Mouse (Mus musculus) spleen, adult 2 months (tissue): ENCODE data around the gene Gm49337. TPM values are rescaled to one million over a fixed set of nuclear protein-coding genes. Genes with fewer than 3 reads are reported as not detected.

Experiments
- DNase-seq, 2 experiments: peaks; one replicate each; pipeline versions ENCODE4 v3.0.0 to v3.0.0-alpha.2; 2012 to 2021; ENCODE audit warnings: low spot score in 2 of 2, low read depth in 1 of 2
- H3K27ac ChIP-seq: fragments of 200-500 bp; 2 replicates; pipeline ENCODE4 v1.5.1; 2012; ENCODE audit warnings: low read length, inconsistent platforms; ENCODE audit not compliant: insufficient read depth
- H3K27me3 ChIP-seq: fragments of 200-500 bp; 2 replicates; pipeline ENCODE4 v1.6.1; 2012; ENCODE audit warnings: mild to moderate bottlenecking, moderate library complexity, low read length, inconsistent platforms; ENCODE audit not compliant: control insufficient read depth, insufficient read depth
- H3K36me3 ChIP-seq: fragments of 200-500 bp; 2 replicates; pipeline ENCODE4 v1.6.1; 2012; ENCODE audit warnings: mild to moderate bottlenecking, low read length, inconsistent platforms; ENCODE audit not compliant: control insufficient read depth, insufficient read depth
- H3K4me1 ChIP-seq: fragments of 200-500 bp; 2 replicates; pipeline ENCODE4 v1.6.1; 2011; ENCODE audit warnings: inconsistent platforms; ENCODE audit not compliant: control insufficient read depth, insufficient read depth, insufficient read length
- H3K4me3 ChIP-seq: fragments of 200-500 bp; 2 replicates; pipeline ENCODE4 v1.5.1; 2011; ENCODE audit warnings: mild to moderate bottlenecking, inconsistent platforms; ENCODE audit not compliant: insufficient read depth, insufficient read length; ENCODE audit errors: extremely low read depth
- CTCF ChIP-seq: fragments of 200-500 bp; IDR thresholded peaks from 2 replicates; pipeline ENCODE4 v1.5.1; 2011; ENCODE audit warnings: mild to moderate bottlenecking, inconsistent platforms; ENCODE audit not compliant: insufficient read depth, insufficient read length, insufficient replicate concordance; ENCODE audit errors: extremely low read depth
- POLR2A ChIP-seq: fragments of 200-500 bp; IDR thresholded peaks from 2 replicates; pipeline ENCODE4 v1.6.1; 2011; ENCODE audit warnings: low read depth, low read length, inconsistent platforms
- WGBS: fragments of 180-500 bp; shearing (Covaris S2); methylation state at CpG from one replicate; pipeline ENCODE4 v1.1.7; 2018; 5-methylcytosine and 5-hydroxymethylcytosine counted together
- polyA plus RNA-seq: library from polyadenylated mRNA; depleted of rRNA; stranded (reverse); fragments of >200 nt; gene quantifications from 2 replicates; pipeline ENCODE4 v1.2.3, GENCODE M21; 2012

Gene Gm49337
- polyA plus RNA-seq, 1 experiment: not detected

GRCm38 (mm10) chr4:116268220-116268619, 95.0 kb downstream of the Gm49337 start:
- Histone ChIP-seq H3K36me3 (no peaks in the 10 kb centered on the region), H3K27ac (no peak overlapping the region), H3K27me3 (no peaks in the 10 kb centered on the region), H3K4me3 (no peak overlapping the region), H3K4me1 (no peaks in the 10 kb centered on the region)
- DNase-seq: no peak
- 90% methylated on average over 6 of the region's 6 CpGs for WGBS
- TF ChIP-seq CTCF: no peak
- no peak for TF ChIP-seq POLR2A

DNA sequence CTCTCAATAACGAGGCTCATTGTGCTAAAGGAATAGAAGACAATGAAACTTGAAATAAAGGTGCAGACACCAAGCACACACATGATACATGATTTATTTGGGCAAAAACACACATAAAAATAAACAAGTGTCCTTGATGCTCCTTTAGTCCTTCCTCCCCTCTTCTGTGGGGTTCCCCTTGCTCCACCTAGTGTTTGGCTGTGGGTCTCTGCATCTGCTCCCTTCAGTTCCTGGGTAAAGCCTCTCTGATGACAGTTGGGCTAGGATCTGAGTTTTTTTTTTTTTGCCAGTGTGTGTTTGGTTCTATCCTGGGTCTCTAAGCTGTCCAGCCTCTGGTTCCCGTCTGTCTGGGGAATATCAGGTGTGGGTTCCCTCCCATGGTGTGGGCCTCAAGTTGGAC, 109.0 kb downstream of the Gm49337 start:
- Histone ChIP-seq H3K4me1 (no peaks in the 10 kb centered on the region), H3K27me3 (no peaks in the 10 kb centered on the region), H3K36me3 (no peaks in the 10 kb centered on the region), H3K4me3 (no peak overlapping the region), H3K27ac (no peak overlapping the region)
- WGBS: 75% methylated on average over 2 of the region's 2 CpGs
- DNase-seq: no peak
- TF ChIP-seq CTCF (no peak), POLR2A (no peak)

DNA sequence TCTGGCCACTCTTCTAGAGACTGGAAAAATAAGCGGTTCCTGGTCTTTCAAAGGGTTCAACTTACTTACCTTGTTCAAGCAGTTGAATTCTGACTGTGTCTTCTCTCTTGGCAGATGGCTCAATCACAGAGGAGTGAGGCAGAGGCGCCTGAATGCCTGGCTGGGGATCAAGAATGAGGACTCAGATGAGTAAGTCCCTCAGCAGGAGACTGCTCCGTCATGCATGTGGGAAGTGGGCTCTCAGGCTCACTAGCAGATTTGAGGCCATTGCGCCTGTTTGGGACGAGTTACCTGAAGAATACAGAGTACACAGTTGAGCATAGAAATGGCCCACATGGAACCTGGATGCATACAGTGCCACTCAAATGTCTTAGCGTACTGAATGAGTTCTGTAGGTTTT, 118.4 kb downstream of the Gm49337 start:
- TF ChIP-seq CTCF (no peak), POLR2A (no peak)
- Histone ChIP-seq H3K4me3 (no peak overlapping the region), H3K27ac (no peak overlapping the region), H3K4me1 (no peaks in the 10 kb centered on the region), H3K36me3 (no peaks in the 10 kb centered on the region), H3K27me3 (no peaks in the 10 kb centered on the region)
- WGBS: 88% methylated on average over 6 of the region's 6 CpGs
- no peak for DNase-seq

GRCm38 (mm10) chr4:116293296-116293695, 120.1 kb downstream of the Gm49337 start:
- no peak overlapping the region for H3K4me3 ChIP-seq
- H3K27me3 ChIP-seq: no peaks in the 10 kb centered on the region
- WGBS: 91% methylated on average over 12 of the region's 12 CpGs
- no peak overlapping the region for H3K27ac ChIP-seq
- no peak for DNase-seq
- TF ChIP-seq CTCF (no peak), POLR2A (no peak)
- H3K36me3 ChIP-seq: no peaks in the 10 kb centered on the region
- H3K4me1 ChIP-seq: no peaks in the 10 kb centered on the region

GRCm38 (mm10) chr4:116300878-116301355, 127.7 kb downstream of the Gm49337 start:
- TF ChIP-seq POLR2A: no peak
- no peaks in the 10 kb centered on the region for H3K36me3 ChIP-seq
- WGBS: 21% methylated on average over 4 of the region's 4 CpGs
- no peak overlapping the region for H3K27ac ChIP-seq
- H3K4me1 ChIP-seq: no peaks in the 10 kb centered on the region
- H3K4me3 ChIP-seq: no peak overlapping the region
- DNase-seq: no peak
- H3K27me3 ChIP-seq: no peaks in the 10 kb centered on the region

DNA sequence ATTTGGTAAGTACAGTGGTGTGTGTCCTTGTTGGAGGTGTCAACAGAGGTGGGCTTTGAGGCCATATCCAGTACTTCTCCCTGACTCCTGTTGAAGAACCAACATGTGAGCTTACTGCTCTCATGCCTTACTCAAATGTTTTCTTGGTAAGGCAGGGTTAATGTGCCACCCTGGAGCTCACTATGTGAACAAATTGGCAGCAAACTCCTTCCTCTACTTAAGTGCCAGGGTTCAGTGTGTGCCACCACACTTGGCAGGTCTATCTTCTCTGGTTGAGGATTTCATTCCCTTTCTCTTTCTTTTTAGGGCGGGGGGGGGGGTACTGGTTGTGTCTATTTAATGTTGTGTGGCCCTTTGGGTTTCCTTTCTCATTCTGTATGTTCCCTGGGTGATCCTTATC, 131.4 kb downstream of the Gm49337 start:
- Histone ChIP-seq H3K4me3 (no peak overlapping the region), H3K4me1 (no peaks in the 10 kb centered on the region), H3K27ac (no peak overlapping the region), H3K36me3 (peaks cover 15% of the 10 kb centered on the region), H3K27me3 (no peaks in the 10 kb centered on the region)
- 15% methylated on average over 1 of the region's 1 CpGs for WGBS
- no peak for DNase-seq
- TF ChIP-seq POLR2A: no peak

DNA sequence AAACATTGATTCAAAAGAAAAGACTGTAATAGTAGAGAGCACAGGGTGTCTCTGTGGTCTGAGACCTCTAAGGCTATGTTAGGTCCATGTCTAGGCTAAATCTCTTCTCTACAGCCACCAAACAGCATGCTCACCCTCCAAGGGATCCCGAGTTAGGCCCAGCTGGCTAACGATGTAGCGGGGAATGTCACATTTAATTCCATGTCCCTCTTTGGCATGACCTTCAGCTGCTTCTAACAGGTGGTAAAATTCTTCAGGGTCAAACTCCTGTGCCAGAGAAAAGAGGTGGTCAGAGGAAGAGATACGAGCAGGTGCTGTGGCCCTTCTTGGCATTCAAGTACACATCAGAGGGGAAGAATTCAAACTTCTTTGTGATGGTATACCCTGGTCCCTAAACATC, 144.4 kb downstream of the Gm49337 start:
- Histone ChIP-seq H3K27ac (no peak overlapping the region), H3K4me1 (no peaks in the 10 kb centered on the region), H3K36me3 (peaks cover 8% of the 10 kb centered on the region), H3K4me3 (no peak overlapping the region), H3K27me3 (no peaks in the 10 kb centered on the region)
- no peak for TF ChIP-seq POLR2A
- no peak for TF ChIP-seq CTCF
- DNase-seq: no peak
- WGBS: 93% methylated on average over 4 of the region's 4 CpGs
